Mouse (Mus musculus): Measurements from ENCODE around the gene Gm9844. TPM values are rescaled to one million over a fixed set of nuclear protein-coding genes. Genes with fewer than 3 reads are reported as not detected.
"Not testable (repeated sequence)": the region's sequence is repeated elsewhere in the genome, so short reads cannot be mapped to it uniquely, and the experiment has no call there.

Gm9844 gene
- polyA plus RNA-seq, 1 experiment from 2014 or later, result 25.0 TPM

GRCm38 (mm10) chr7:24891241-24892124, 29.5 kb downstream of the Gm9844 start:
- H3K4me1 ChIP-seq (ENCODE audit: control insufficient read depth, insufficient read depth, low read length), result 0 out of 2 replicates have a peak, but pooled peaks cover 6% of the 10 kb centered on the region
- no peaks in the 10 kb centered on the region for H3K27me3 ChIP-seq (ENCODE audit: control insufficient read depth, insufficient read depth, low read length)
- H3K4me3 ChIP-seq (ENCODE audit: low read depth, low read length), result no peak overlapping the region
- no peak overlapping the region for H3K4me2 ChIP-seq (ENCODE audit: low read depth, low read length)
- WGBS, result 72% methylated on average over 3 of the region's 3 CpGs
- no peak for ATAC-seq (ENCODE audit: low read depth)
- no peak overlapping the region for H3K9ac ChIP-seq (replicated peaks; ENCODE audit: low read depth, low read length)
- H3K27ac ChIP-seq (ENCODE audit: low read depth, low read length), result no peak overlapping the region
- no peaks in the 10 kb centered on the region for H3K9me3 ChIP-seq (ENCODE audit: control insufficient read depth, low read length)
- peaks cover 35% of the 10 kb centered on the region for H3K36me3 ChIP-seq (ENCODE audit: control insufficient read depth, insufficient read depth, low read length)

GRCm38 (mm10) chr7:24892125-24892583, 30.1 kb downstream of the Gm9844 start:
- no peak overlapping the region for H3K27ac ChIP-seq (ENCODE audit: low read depth, low read length)
- no peak overlapping the region for H3K9ac ChIP-seq (replicated peaks; ENCODE audit: low read depth, low read length)
- no peak overlapping the region for H3K4me3 ChIP-seq (ENCODE audit: low read depth, low read length)
- peaks cover 28% of the 10 kb centered on the region for H3K36me3 ChIP-seq (ENCODE audit: control insufficient read depth, insufficient read depth, low read length)
- H3K4me1 ChIP-seq (ENCODE audit: control insufficient read depth, insufficient read depth, low read length), result 0 out of 2 replicates have a peak, but pooled peaks cover under 1% of the 10 kb centered on the region
- no peak overlapping the region for H3K4me2 ChIP-seq (ENCODE audit: low read depth, low read length)
- ATAC-seq (ENCODE audit: low read depth), result no peak
- 68% methylated on average over 2 of the region's 2 CpGs for WGBS
- H3K27me3 ChIP-seq (ENCODE audit: control insufficient read depth, insufficient read depth, low read length), result no peaks in the 10 kb centered on the region
- H3K9me3 ChIP-seq (ENCODE audit: control insufficient read depth, low read length), result no peaks in the 10 kb centered on the region

DNA sequence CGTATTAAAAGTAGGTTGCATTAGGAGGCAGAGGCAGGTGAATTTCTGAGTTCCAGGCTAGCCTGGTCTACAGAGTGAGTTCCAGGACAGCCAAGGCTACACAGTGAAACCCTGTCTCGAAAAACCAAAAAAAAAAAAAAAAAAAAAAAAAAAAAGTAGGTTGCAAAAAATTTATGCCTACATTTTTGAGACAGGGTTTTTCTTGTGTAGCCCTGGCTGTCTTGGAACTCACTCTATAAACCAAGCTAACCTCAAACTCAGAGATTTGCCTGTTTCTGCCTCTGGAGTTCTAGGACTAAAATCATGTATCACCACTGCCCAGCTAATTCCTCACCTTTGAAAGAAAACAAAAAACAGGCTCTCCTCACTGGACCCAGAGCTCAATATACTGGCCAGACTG, 33.7 kb downstream of the Gm9844 start:
- H3K27ac ChIP-seq (ENCODE audit: low read depth, low read length); ATAC-seq (ENCODE audit: low read depth); H3K4me1 ChIP-seq (ENCODE audit: control insufficient read depth, insufficient read depth, low read length); H3K4me3 ChIP-seq (ENCODE audit: low read depth, low read length); H3K4me2 ChIP-seq (ENCODE audit: low read depth, low read length); H3K27me3 ChIP-seq (ENCODE audit: control insufficient read depth, insufficient read depth, low read length); H3K36me3 ChIP-seq (ENCODE audit: control insufficient read depth, insufficient read depth, low read length); H3K9me3 ChIP-seq (ENCODE audit: control insufficient read depth, low read length); H3K9ac ChIP-seq (replicated peaks; ENCODE audit: low read depth, low read length): not testable (repeated sequence)
- 86% methylated on average over 2 of the region's 2 CpGs for WGBS

DNA sequence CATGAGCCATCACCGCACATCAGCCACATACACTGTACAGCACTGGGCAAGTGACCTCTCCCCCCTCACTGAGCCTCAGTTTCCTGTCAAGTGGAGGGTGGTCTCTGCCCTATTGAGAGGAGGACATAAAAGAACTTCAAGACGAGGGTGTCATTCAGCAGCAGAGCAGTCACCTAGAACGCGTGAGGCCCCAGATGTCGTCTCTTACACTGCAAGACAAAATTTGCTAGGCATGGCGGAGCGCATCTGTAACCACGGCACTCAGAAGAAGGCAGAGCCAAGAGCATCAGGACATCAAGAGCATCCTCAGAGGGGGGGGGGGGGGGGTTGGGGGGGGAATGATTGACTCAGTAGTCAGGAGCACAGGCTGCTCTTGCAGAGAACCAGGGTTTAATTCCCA, 34.3 kb downstream of the Gm9844 start:
- Histone ChIP-seq H3K36me3 (ENCODE audit: control insufficient read depth, insufficient read depth, low read length) (no peaks in the 10 kb centered on the region; the same call in 1 of the 2 replicates), H3K9ac (replicated peaks; ENCODE audit: low read depth, low read length) (no peak overlapping the region), H3K9me3 (ENCODE audit: control insufficient read depth, low read length) (no peaks in the 10 kb centered on the region), H3K4me2 (ENCODE audit: low read depth, low read length) (no peak overlapping the region), H3K27me3 (ENCODE audit: control insufficient read depth, insufficient read depth, low read length) (no peaks in the 10 kb centered on the region), H3K27ac (ENCODE audit: low read depth, low read length) (no peak overlapping the region), H3K4me3 (ENCODE audit: low read depth, low read length) (no peak overlapping the region), H3K4me1 (ENCODE audit: control insufficient read depth, insufficient read depth, low read length) (no peaks in the 10 kb centered on the region)
- WGBS, result 67% methylated on average over 8 of the region's 8 CpGs
- ATAC-seq (ENCODE audit: low read depth), result no peak

GRCm38 (mm10) chr7:24897224-24897623, 35.2 kb downstream of the Gm9844 start, which contains the start of gene Cd79a:
Gene Cd79a, plus strand, starts transcription at chr7:24897381.
- ATAC-seq (ENCODE audit: low read depth), result no peak
- H3K4me1 ChIP-seq (ENCODE audit: control insufficient read depth, insufficient read depth, low read length), result no peaks in the 10 kb centered on the region
- no peak within 1 kb of the TSS for H3K9ac ChIP-seq (replicated peaks; ENCODE audit: low read depth, low read length)
- H3K4me2 ChIP-seq (ENCODE audit: low read depth, low read length), result no peak within 1 kb of the TSS
- no peak within 1 kb of the TSS for H3K4me3 ChIP-seq (ENCODE audit: low read depth, low read length)
- 79% methylated on average over 12 of the region's 12 CpGs for WGBS
- H3K36me3 ChIP-seq (ENCODE audit: control insufficient read depth, insufficient read depth, low read length), result no peaks in the 10 kb centered on the region
- H3K27ac ChIP-seq (ENCODE audit: low read depth, low read length), result no peak within 1 kb of the TSS
- no peaks in the 10 kb centered on the region for H3K9me3 ChIP-seq (ENCODE audit: control insufficient read depth, low read length)
- no peaks in the 10 kb centered on the region for H3K27me3 ChIP-seq (ENCODE audit: control insufficient read depth, insufficient read depth, low read length)

- no peaks in the 10 kb centered on the region for H3K36me3 ChIP-seq (ENCODE audit: control insufficient read depth, insufficient read depth, low read length)
- H3K9me3 ChIP-seq (ENCODE audit: control insufficient read depth, low read length), result no peaks in the 10 kb centered on the region
- H3K4me1 ChIP-seq (ENCODE audit: control insufficient read depth, insufficient read depth, low read length), result no peaks in the 10 kb centered on the region
- no peak overlapping the region for H3K4me2 ChIP-seq (ENCODE audit: low read depth, low read length)
- H3K27me3 ChIP-seq (ENCODE audit: control insufficient read depth, insufficient read depth, low read length), result no peaks in the 10 kb centered on the region
- H3K9ac ChIP-seq (replicated peaks; ENCODE audit: low read depth, low read length), result no peak overlapping the region
- 88% methylated on average over 5 of the region's 5 CpGs for WGBS
- H3K27ac ChIP-seq (ENCODE audit: low read depth, low read length), result no peak overlapping the region
- no peak overlapping the region for H3K4me3 ChIP-seq (ENCODE audit: low read depth, low read length)
- ATAC-seq (ENCODE audit: low read depth), result no peak
Observed at GRCm38 (mm10) chr7:24897959-24898358, 35.9 kb downstream of the Gm9844 start.

GRCm38 (mm10) chr7:24901114-24901513, 39.1 kb downstream of the Gm9844 start:
- Histone ChIP-seq H3K9ac (replicated peaks; ENCODE audit: low read depth, low read length) (no peak overlapping the region), H3K4me3 (ENCODE audit: low read depth, low read length) (no peak overlapping the region), H3K4me1 (ENCODE audit: control insufficient read depth, insufficient read depth, low read length) (peaks cover 10% of the 10 kb centered on the region; the same call in 1 of the 2 replicates), H3K4me2 (ENCODE audit: low read depth, low read length) (no peak overlapping the region), H3K36me3 (ENCODE audit: control insufficient read depth, insufficient read depth, low read length) (no peaks in the 10 kb centered on the region), H3K9me3 (ENCODE audit: control insufficient read depth, low read length) (no peaks in the 10 kb centered on the region), H3K27me3 (ENCODE audit: control insufficient read depth, insufficient read depth, low read length) (no peaks in the 10 kb centered on the region), H3K27ac (ENCODE audit: low read depth, low read length) (no peak overlapping the region)
- no peak for ATAC-seq (ENCODE audit: low read depth)
- 82% methylated on average over 6 of the region's 6 CpGs for WGBS

- Histone ChIP-seq H3K4me1 (ENCODE audit: control insufficient read depth, insufficient read depth, low read length) (peaks cover 10% of the 10 kb centered on the region; the same call in 1 of the 2 replicates), H3K9me3 (ENCODE audit: control insufficient read depth, low read length) (no peaks in the 10 kb centered on the region), H3K9ac (replicated peaks; ENCODE audit: low read depth, low read length) (no peak overlapping the region), H3K27me3 (ENCODE audit: control insufficient read depth, insufficient read depth, low read length) (no peaks in the 10 kb centered on the region), H3K27ac (ENCODE audit: low read depth, low read length) (no peak overlapping the region), H3K4me2 (ENCODE audit: low read depth, low read length) (no peak overlapping the region), H3K36me3 (ENCODE audit: control insufficient read depth, insufficient read depth, low read length) (no peaks in the 10 kb centered on the region), H3K4me3 (ENCODE audit: low read depth, low read length) (no peak overlapping the region)
- no peak for ATAC-seq (ENCODE audit: low read depth)
- WGBS, result 72% methylated on average over 1 of the region's 1 CpGs
Observed at GRCm38 (mm10) chr7:24901842-24902241, 39.8 kb downstream of the Gm9844 start.

GRCm38 (mm10) chr7:24902264-24902629, 40.2 kb downstream of the Gm9844 start:
- peak overlapping the region; percentile 48; the same call in 1 of the 2 replicates for H3K4me3 ChIP-seq (ENCODE audit: low read depth, low read length)
- no peaks in the 10 kb centered on the region for H3K27me3 ChIP-seq (ENCODE audit: control insufficient read depth, insufficient read depth, low read length)
- no peaks in the 10 kb centered on the region for H3K36me3 ChIP-seq (ENCODE audit: control insufficient read depth, insufficient read depth, low read length)
- WGBS, result 73% methylated on average over 2 of the region's 2 CpGs
- peaks cover 10% of the 10 kb centered on the region; the same call in 1 of the 2 replicates for H3K4me1 ChIP-seq (ENCODE audit: control insufficient read depth, insufficient read depth, low read length)
- peak overlapping the region; percentile 70 for H3K9ac ChIP-seq (replicated peaks; ENCODE audit: low read depth, low read length)
- peak overlapping the region; percentile 66 for H3K27ac ChIP-seq (ENCODE audit: low read depth, low read length)
- no peak for ATAC-seq (ENCODE audit: low read depth)
- peak overlapping the region; percentile 84 for H3K4me2 ChIP-seq (ENCODE audit: low read depth, low read length)
- H3K9me3 ChIP-seq (ENCODE audit: control insufficient read depth, low read length), result no peaks in the 10 kb centered on the region

Measured in neural tube, embryonic 14.5 days (tissue).